Mouse (Mus musculus): ENCODE measurements around the gene Ell2.

The Ell2 gene

DNA sequence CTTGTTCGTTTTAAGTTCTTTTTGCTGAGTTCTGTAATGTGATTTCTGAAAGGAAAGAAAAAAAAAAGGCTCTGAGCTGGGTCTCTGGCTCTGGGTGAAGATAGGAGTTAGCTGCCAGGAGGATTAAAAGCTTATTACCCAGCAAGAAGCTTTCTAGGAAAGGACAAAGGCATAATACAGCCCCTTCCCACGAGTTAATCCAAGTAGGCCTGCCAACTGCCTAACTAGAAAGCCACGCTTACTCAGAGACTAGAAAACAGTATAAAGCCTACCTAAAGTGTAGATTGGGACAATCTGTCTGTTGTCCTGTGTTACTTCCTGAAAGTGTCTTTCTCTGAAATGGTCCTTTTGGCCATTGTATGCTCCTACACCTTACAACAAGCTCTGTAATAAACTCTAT, 111.9 kb downstream of the Ell2 start:
- no peak for DNase-seq

GRCm38 (mm10) chr13:75818945-75819706, 112.6 kb downstream of the Ell2 start:
- no peak for DNase-seq

DNA sequence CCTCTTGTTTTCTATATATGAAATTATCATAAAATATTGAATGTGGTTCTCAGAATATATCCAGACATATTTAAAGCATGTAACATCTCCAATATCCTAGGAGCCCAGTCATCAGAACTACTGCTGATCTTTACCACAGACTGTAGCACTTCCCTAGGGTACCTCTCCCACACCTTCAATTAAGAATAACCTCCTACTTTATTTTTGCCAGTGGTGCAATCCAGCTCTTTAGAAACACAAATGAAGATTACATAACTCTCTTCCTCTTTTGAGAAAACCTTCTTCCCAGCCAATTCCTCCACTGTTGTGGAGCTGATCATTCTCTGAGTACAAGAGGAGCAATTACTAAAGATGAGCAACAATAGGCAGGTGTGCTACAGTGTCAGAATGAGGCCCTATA, 113.3 kb downstream of the Ell2 start:
- DNase-seq, result no peak

Measured in kidney, postnatal 14 days (tissue).